Mouse (Mus musculus): ENCODE data around the gene Mmp20.

DNA sequence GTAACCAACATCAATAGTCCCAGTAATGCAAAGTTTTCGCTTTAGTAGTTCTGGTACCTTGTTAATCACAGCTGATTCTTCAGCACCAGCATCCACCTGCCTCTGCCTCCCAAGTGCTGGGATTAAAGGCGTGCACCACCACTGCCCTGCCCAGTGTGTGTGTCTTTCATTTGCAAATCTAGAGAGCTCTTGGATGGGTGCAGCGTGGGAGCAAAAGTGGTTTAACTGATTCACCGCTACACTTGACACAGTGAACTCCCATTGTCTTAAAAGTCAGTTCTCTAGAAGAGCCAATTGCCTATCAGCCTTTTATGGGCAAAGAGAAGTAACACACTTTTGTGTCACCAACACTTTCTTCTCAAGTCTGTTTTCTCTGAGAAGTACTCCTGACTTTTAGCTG, 83.2 kb downstream of the Mmp20 start:
- TF ChIP-seq GATA1 (IDR thresholded peaks at IDR 0.05; ENCODE audit: low read depth, low read length) (no peak), ZKSCAN1 (IDR thresholded peaks at IDR 0.05; ENCODE audit: low read depth, low read length) (no peak), ZNF384 (IDR thresholded peaks at IDR 0.05; ENCODE audit: low read depth, low read length) (no peak), POLR2A (IDR thresholded peaks at IDR 0.05; ENCODE audit: control insufficient read depth in 1 of 2, insufficient read depth in 1 of 2, low read depth in 1 of 2, low read length in 2 of 2, poor library complexity in 1 of 2) (no peak), CTCF (IDR thresholded peaks at IDR 0.05 in 2 of 3, conservative IDR thresholded peaks at IDR 0.05 in 1 of 3; ENCODE audit: control insufficient read depth in 1 of 3, insufficient read depth in 1 of 3, low read depth in 2 of 3, low read length in 3 of 3, poor library complexity in 1 of 3, severe bottlenecking in 1 of 3) (no peak), E2F4 (IDR thresholded peaks at IDR 0.05; ENCODE audit: borderline replicate concordance, low read depth, low read length) (no peak), EP300 (IDR thresholded peaks at IDR 0.05; ENCODE audit: low read depth in 1 of 2, low read length in 2 of 2) (no peak), USF2 (IDR thresholded peaks at IDR 0.05; ENCODE audit: borderline replicate concordance in 1 of 2, insufficient read depth in 1 of 2, low read depth in 1 of 2, low read length in 2 of 2) (no peak), RAD21 (IDR thresholded peaks at IDR 0.05; ENCODE audit: low read depth, low read length) (no peak), NRF1 (IDR thresholded peaks at IDR 0.05; ENCODE audit: insufficient read depth, low read depth, low read length, poor library complexity, severe bottlenecking) (no peak), MEF2A (IDR thresholded peaks at IDR 0.05; ENCODE audit: extremely low read depth, insufficient replicate concordance, low read depth, low read length, poor library complexity, severe bottlenecking) (no peak), MXI1 (IDR thresholded peaks at IDR 0.05; ENCODE audit: low read depth, low read length) (no peak), TCF12 (IDR thresholded peaks at IDR 0.05; ENCODE audit: low read depth, low read length) (no peak)

Data from MEL (cell line).